Mouse (Mus musculus) lung, embryonic 14.5 days (tissue): ENCODE data around the gene Tm2d3. TPM values are rescaled to one million over a fixed set of nuclear protein-coding genes. Genes with fewer than 3 reads are reported as not detected.

Source experiments
- ATAC-seq: fragments of 200-750 bp; cut with Nextera tagmentation; 2 replicates; pipeline ENCODE4 v1.8.0; 2017; ENCODE audit warnings: mild to moderate bottlenecking, moderate TSS enrichment, moderate library complexity; ENCODE audit not compliant: insufficient read depth
- DNase-seq: peaks from one replicate; pipeline ENCODE4 v3.0.0-alpha.2; 2015
- H3K27ac ChIP-seq: fragments of 300-500 bp; sonication (generic); 2 replicates; pipeline ENCODE4 v1.5.1; 2014; ENCODE audit warnings: low read depth, mild to moderate bottlenecking, moderate library complexity
- H3K27me3 ChIP-seq: fragments of 300-500 bp; sonication (generic); 2 replicates; pipeline ENCODE4 v1.6.1; 2014; ENCODE audit warnings: low read length, control low read depth; ENCODE audit not compliant: insufficient read depth
- H3K36me3 ChIP-seq: fragments of 300-500 bp; sonication (generic); 2 replicates; pipeline ENCODE4 v1.6.1; 2014; ENCODE audit warnings: control low read depth; ENCODE audit not compliant: insufficient read depth
- H3K4me1 ChIP-seq: fragments of 300-500 bp; sonication (generic); 2 replicates; pipeline ENCODE4 v1.6.1; 2014; ENCODE audit warnings: antibody characterized with exemption, control low read depth; ENCODE audit not compliant: insufficient read depth
- H3K4me2 ChIP-seq: fragments of 300-500 bp; sonication (generic); 2 replicates; pipeline ENCODE4 v1.6.1; 2014; ENCODE audit warnings: mild to moderate bottlenecking
- H3K4me3 ChIP-seq: fragments of 300-500 bp; sonication (generic); 2 replicates; pipeline ENCODE4 v1.5.1; 2014; ENCODE audit warnings: low read depth, low read length
- H3K9ac ChIP-seq: fragments of 300-500 bp; sonication (generic); 2 replicates; pipeline ENCODE4 v1.6.1; 2014
- H3K9me3 ChIP-seq: fragments of 300-500 bp; sonication (generic); 2 replicates; pipeline ENCODE4 v1.6.1; 2016; ENCODE audit warnings: low read depth, low read length, control low read depth
- CTCF ChIP-seq: IDR thresholded peaks from 2 replicates; pipeline ENCODE4 v1.5.1; 2016; ENCODE audit warnings: antibody characterized with exemption, low read depth
- WGBS: fragments of 180-500 bp; shearing (Covaris S2); extraction: QIAGEN DNeasy Blood & Tissue Kit; methylation state at CpG from one replicate; pipeline ENCODE4 v1.1.7; 2014; 5-methylcytosine and 5-hydroxymethylcytosine counted together
- polyA plus RNA-seq: library from polyadenylated mRNA; unstranded; fragments of >200 nt; fragmentation: Nextera tagmentation; extraction: Ambion mirVana; gene quantifications from 2 replicates; pipeline ENCODE4 v1.2.1, GENCODE M21; 2014

The Tm2d3 gene
- polyA plus RNA-seq, 1 experiment from 2014 or later: 70.4 TPM

DNA sequence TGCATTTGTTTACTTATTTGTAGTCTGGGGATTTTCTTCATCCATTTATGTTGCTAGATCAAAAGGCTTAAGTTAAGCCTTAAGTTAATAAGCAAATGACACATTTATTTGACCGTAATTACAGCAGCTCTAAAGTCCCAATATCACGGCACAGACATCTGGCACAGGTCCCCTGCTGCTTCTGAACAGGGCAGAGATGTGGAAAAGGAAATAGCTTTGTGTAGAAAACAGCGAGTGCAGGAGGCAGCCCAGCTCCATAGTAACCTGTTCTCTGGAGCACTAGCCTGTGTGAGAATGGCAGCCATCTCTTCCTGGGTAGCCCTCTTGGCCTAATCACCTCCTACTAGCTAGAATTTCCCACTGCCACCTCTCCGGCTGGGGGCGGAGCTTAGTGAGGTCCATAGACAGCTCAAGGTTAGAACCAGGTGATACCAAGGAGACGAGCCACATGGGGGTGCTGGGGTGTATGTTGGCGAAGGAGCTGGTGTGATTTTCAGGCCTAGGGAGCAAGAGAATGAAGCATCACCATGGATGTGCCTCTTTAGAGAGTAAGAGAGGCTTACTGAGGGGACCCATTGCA, 6.6 kb upstream of the Tm2d3 start:
- 62% methylated on average over 7 of the region's 7 CpGs for WGBS
- Histone ChIP-seq H3K36me3 (0 out of 2 replicates have a peak, but pooled peaks cover 3% of the 10 kb centered on the region), H3K9me3 (no peaks in the 10 kb centered on the region), H3K27ac (no peak overlapping the region), H3K27me3 (no peaks in the 10 kb centered on the region), H3K4me2 (no peak overlapping the region), H3K4me3 (no peak overlapping the region), H3K4me1 (no peaks in the 10 kb centered on the region), H3K9ac (no peak overlapping the region)
- ATAC-seq (no peak), DNase-seq (no peak)
- no peak for TF ChIP-seq CTCF

DNA sequence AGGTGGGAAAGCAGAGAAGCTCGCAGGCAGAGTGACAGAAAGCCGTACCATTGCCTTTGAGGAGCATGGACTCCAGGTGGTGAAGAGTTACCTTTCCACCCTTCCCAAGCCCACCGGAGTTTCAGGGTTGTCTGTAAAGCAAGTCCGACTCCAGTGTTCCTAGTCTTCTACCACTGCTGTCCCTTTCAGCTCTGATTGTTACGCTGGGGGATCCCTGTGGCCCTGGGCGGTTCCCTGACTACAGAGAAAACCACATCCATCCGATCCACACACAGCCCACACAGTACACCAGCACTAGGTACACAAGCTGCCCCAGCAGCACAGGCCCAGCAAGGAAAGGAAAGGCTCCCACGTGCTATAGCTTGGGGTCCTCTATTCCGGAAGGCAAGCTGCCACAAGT, 4.3 kb upstream of the Tm2d3 start:
- DNase-seq (no peak), ATAC-seq (no peak)
- Histone ChIP-seq H3K9ac (no peak overlapping the region), H3K4me2 (no peak overlapping the region), H3K27me3 (no peaks in the 10 kb centered on the region), H3K36me3 (0 out of 2 replicates have a peak, but pooled peaks cover 3% of the 10 kb centered on the region), H3K9me3 (no peaks in the 10 kb centered on the region), H3K27ac (no peak overlapping the region), H3K4me3 (no peak overlapping the region), H3K4me1 (no peaks in the 10 kb centered on the region)
- WGBS: 85% methylated on average over 9 of the region's 9 CpGs
- TF ChIP-seq CTCF: no peak

DNA sequence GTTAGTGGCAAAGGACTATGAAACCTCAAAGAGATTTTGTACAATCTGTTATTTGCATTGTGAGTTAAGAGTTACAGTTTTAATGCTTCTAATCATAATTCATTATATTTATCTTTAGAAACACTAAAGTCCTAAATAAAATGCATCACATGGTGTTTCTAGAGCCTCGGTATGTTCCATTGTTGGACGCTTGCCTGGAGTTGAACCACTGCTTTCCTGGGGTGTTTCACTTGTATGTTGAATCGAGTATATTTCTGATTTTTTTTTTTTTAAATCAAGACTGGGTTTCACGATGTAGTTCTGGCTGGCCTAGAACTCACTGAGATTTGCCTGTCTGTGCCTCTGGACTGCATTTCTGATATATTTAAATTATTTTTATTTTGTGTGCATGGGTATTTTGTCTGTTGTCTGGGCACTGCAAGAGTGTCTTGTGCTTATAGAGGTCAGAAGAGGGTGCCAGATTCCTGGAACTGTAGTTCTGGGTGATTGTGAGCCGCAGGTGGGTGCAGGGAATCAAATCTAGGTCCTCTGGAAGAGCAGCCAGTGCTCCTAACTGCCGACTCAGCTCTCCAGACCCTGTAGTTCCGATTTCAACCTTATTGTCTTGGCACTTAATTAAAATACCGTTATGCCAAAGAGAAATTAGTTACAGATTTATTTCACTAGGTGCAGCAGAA, 1.1 kb downstream of the Tm2d3 start:
- Histone ChIP-seq H3K4me3 (peak overlapping the region; percentile 72; the same call in 1 of the 2 replicates), H3K27ac (no peak overlapping the region; the same call in 1 of the 2 replicates), H3K27me3 (no peaks in the 10 kb centered on the region), H3K4me1 (peaks cover 5% of the 10 kb centered on the region), H3K9ac (no peak overlapping the region), H3K36me3 (peaks cover 21% of the 10 kb centered on the region), H3K9me3 (no peaks in the 10 kb centered on the region), H3K4me2 (peak overlapping the region; percentile 73)
- ATAC-seq: no peak
- 71% methylated on average over 8 of the region's 8 CpGs for WGBS
- TF ChIP-seq CTCF: no peak
- no peak for DNase-seq

DNA sequence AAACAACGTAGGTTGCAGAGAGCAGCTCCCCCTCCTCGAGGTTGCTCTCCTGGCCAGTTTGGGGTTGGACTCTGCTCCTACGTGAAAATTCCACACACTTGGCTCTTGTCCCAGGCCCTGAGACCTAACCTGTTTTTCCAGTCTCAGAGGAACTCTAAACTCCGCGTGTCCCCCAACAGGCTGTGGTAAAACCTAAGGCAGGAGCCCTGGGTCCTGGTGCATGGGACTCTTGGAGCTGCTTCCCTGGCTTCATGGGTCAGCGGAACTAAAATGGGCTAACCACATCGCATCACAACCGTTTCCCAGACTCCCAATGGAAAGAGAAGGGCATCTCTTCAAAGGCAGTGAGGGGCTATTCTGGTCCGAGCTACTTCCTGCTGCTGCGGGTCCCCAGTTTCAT, 1.9 kb downstream of the Tm2d3 start:
- Histone ChIP-seq H3K4me2 (peak overlapping the region; percentile 73), H3K27ac (peak overlapping the region; percentile 86), H3K27me3 (no peaks in the 10 kb centered on the region), H3K36me3 (peaks cover 27% of the 10 kb centered on the region), H3K9me3 (no peaks in the 10 kb centered on the region), H3K4me3 (peak overlapping the region; percentile 72), H3K4me1 (peaks cover 5% of the 10 kb centered on the region), H3K9ac (peak overlapping the region; percentile 71)
- no peak for TF ChIP-seq CTCF
- peak; percentile 83 for ATAC-seq
- under 1% methylated on average over 10 of the region's 10 CpGs for WGBS
- DNase-seq: peak; percentile 79

DNA sequence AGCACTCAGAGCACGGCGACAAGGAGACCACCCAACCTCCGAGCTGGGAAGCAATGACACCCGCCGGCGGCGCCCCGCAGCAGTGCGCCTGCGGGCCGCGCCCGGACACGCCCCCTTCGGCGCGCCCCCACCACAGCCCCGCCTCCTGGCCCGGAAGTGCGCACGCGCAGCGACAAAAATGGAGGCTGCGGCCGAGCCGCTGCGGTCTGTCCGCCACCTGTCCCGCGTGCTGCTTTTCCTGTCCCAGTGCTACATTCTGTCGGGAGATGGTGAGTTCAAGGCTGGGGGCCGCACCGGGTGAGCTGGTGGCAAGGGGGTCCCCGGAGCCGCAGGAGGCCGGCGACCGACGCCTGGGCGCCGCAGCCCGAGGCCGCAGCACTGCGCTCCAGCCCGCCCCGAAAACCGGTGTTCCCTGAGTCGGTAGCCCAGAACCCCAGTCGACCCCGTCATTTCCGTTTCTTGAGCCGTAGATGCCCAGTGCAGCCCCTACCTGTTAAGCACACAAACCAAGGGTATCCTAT, 2.4 kb downstream of the Tm2d3 start:
- H3K36me3 ChIP-seq: peaks cover 31% of the 10 kb centered on the region
- no peak for TF ChIP-seq CTCF
- H3K27me3 ChIP-seq: no peaks in the 10 kb centered on the region
- ATAC-seq (peak; percentile 95), DNase-seq (peak; percentile 94)
- H3K27ac ChIP-seq: peak overlapping the region; percentile 86
- H3K9me3 ChIP-seq: no peaks in the 10 kb centered on the region
- peak overlapping the region; percentile 73 for H3K4me2 ChIP-seq
- H3K9ac ChIP-seq: peak overlapping the region; percentile 71
- H3K4me3 ChIP-seq: peak overlapping the region; percentile 72
- under 1% methylated on average over 52 of the region's 52 CpGs for WGBS
- peaks cover 5% of the 10 kb centered on the region for H3K4me1 ChIP-seq

DNA sequence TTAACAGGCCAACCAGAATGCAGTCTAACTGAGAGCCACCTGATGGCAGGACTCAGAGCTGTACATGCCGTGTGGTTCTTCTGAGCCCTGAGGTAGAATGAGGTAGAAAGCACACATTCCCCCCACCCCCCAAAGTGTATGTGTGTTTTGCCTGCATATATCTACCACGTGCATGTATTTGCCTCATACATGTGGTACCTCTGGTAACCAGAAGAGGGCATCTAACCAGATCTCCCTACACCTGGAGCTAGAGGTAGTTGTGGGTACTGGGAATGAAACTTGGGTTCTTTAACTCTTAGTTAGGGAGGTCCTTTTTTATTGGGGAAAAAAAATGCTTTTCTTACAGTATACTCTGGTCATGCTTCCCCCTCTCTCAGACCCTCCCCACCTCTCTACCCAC, 5.5 kb downstream of the Tm2d3 start:
- H3K27me3 ChIP-seq: no peaks in the 10 kb centered on the region
- no peak for ATAC-seq

DNA sequence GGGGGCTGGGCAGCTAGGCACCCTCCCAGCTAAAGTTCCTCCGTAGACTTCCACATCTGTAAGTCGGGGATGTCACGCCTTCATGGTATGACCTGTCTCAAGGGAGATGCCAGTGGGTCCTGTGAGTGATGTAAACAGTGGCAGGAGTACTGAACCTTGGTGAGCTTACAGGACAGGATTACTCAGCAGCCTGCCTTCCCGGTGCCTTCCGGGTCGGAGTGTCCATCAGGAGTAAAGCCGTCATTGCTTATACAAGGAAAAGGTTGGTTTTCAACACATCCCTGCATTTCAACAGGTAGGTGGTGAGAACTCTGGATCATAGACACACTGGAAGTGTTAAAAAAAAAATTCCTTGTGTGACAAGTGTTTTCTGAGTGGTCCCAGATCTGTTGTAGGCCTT, 11.1 kb downstream of the Tm2d3 start:
- Histone ChIP-seq H3K9ac (no peak overlapping the region), H3K4me2 (no peak overlapping the region), H3K27me3 (no peaks in the 10 kb centered on the region), H3K4me1 (no peaks in the 10 kb centered on the region), H3K36me3 (peaks cover 56% of the 10 kb centered on the region), H3K4me3 (no peak overlapping the region), H3K9me3 (no peaks in the 10 kb centered on the region), H3K27ac (no peak overlapping the region)
- no peak for TF ChIP-seq CTCF
- no peak for DNase-seq
- WGBS: 78% methylated on average over 7 of the region's 7 CpGs
- ATAC-seq: no peak

More for the DNA sequence above, 5.5 kb downstream of the Tm2d3 start:
- Histone ChIP-seq H3K36me3 (peaks cover 60% of the 10 kb centered on the region), H3K9ac (no peak overlapping the region), H3K27ac (no peak overlapping the region), H3K4me1 (peaks cover 5% of the 10 kb centered on the region), H3K4me2 (no peak overlapping the region), H3K9me3 (no peaks in the 10 kb centered on the region), H3K4me3 (no peak overlapping the region)
- TF ChIP-seq CTCF: peak; percentile 59
- 53% methylated on average over 2 of the region's 2 CpGs for WGBS
- peak; percentile 18 for DNase-seq
